In the genomic region with DNA sequence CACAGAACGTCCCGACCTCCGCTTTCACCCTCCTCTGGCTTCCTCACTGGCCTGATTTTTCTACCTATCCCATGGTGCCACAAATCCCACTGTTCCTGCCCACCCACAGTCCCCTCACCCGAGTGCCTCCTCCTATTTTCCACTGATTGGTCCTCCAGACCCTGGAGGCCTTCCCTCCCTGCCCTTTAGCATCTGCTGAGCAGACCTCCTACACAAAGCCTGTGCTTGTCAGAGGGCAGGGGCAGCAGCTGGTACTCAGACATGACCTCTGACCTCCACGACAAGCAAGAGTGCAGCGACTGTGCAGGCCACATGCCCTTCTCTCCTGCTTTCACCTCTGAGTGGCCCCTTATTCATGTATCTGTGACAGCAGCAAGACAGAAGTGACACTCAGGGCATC, we compare ENCODE assay signal across 12 mouse cellular contexts.
A peak's percentile ranks its signal among the peaks of the same experiment; 100 is the strongest.
DNase-seq lines count a peak whose midpoint lies in the region; ATAC-seq and TF ChIP-seq lines count a peak whose summit lies in the region.
"Had no signal": no experiment of that assay in that cellular context is flagged by ENCODE, and none has a peak within 500 bp of the region (broad histone marks: within the 10 kb centered on the region; RNA-seq: fewer than 3 reads in every experiment).

No protein-coding gene starts in this region.

- peaks cover 57% of the 10 kb centered on the region for H3K4me1 ChIP-seq in cerebellum, adult 2 months (ENCODE audit: control insufficient read depth, insufficient read depth, low read length)
- H3K4me1 ChIP-seq in kidney, embryonic 16.5 days (ENCODE audit: insufficient read depth, low read length), result peaks cover 28% of the 10 kb centered on the region
- H3K4me1 ChIP-seq in intestine, embryonic 16.5 days (ENCODE audit: control insufficient read depth, insufficient read depth, low read length), result peaks cover 17% of the 10 kb centered on the region
- H3K4me1 ChIP-seq in stomach, embryonic 14.5 days (ENCODE audit: control insufficient read depth, insufficient read depth, low read length), result peaks cover 26% of the 10 kb centered on the region

- WGBS in cerebellum, adult 2 months, result 30% methylated on average over 6 of the region's 6 CpGs
- WGBS in kidney, embryonic 16.5 days, result 37% methylated on average over 6 of the region's 6 CpGs
- WGBS in intestine, embryonic 16.5 days, result 54% methylated on average over 6 of the region's 6 CpGs
- WGBS in stomach, embryonic 14.5 days, result 35% methylated on average over 6 of the region's 6 CpGs

- H3K27me3 ChIP-seq in cerebellum, adult 2 months (ENCODE audit: control insufficient read depth, insufficient read depth, low read length), result no peaks in the 10 kb centered on the region
- H3K27me3 ChIP-seq in kidney, embryonic 16.5 days (ENCODE audit: insufficient read depth, low read length), result no peaks in the 10 kb centered on the region
- no peaks in the 10 kb centered on the region for H3K27me3 ChIP-seq in intestine, embryonic 16.5 days (replicated peaks; ENCODE audit: control insufficient read depth, insufficient read depth, low read length)
- H3K27me3 ChIP-seq in stomach, embryonic 14.5 days (ENCODE audit: control insufficient read depth, insufficient read depth, low read length), result no peaks in the 10 kb centered on the region
- H3K27me3 ChIP-seq: limb, embryonic 15.5 days had no signal

- TF ChIP-seq CTCF in cerebellum, adult 2 months (IDR thresholded peaks at IDR 0.05; ENCODE audit: borderline replicate concordance, insufficient read depth, low read depth, low read length), result no peak

- H3K36me3 ChIP-seq in kidney, embryonic 16.5 days (ENCODE audit: insufficient read depth, low read length), result no peaks in the 10 kb centered on the region
- no peaks in the 10 kb centered on the region for H3K36me3 ChIP-seq in intestine, embryonic 16.5 days (ENCODE audit: control insufficient read depth, insufficient read depth, low read length)
- H3K36me3 ChIP-seq in stomach, embryonic 14.5 days (ENCODE audit: control insufficient read depth, insufficient read depth, low read length), result no peaks in the 10 kb centered on the region; the same call in 1 of the 2 replicates
- H3K36me3 ChIP-seq: G1E had no signal

- no peak overlapping the region for H3K9ac ChIP-seq in kidney, embryonic 16.5 days (replicated peaks; ENCODE audit: low read length)
- H3K9ac ChIP-seq in intestine, embryonic 16.5 days (ENCODE audit: low read depth, low read length), result no peak overlapping the region
- H3K9ac ChIP-seq in stomach, embryonic 14.5 days (replicated peaks; ENCODE audit: low read depth, low read length), result no peak overlapping the region
- H3K9ac ChIP-seq: limb, embryonic 15.5 days had no signal

- DNase-seq in cerebellum, adult 2 months, result peak in 1 of 2 experiments; percentile 26
- DNase-seq in cerebellum, adult 18-20 months, result no peak
- no peak for DNase-seq in kidney, postnatal 36 days
- DNase-seq in spleen, adult 12 weeks (ENCODE audit: low spot score), result no peak
- no peak for DNase-seq in adrenal gland, postnatal 14 days
- DNase-seq: lung, postnatal 36 days; thymus, postnatal 36 days had no signal

- no peaks in the 10 kb centered on the region for H3K9me3 ChIP-seq in kidney, embryonic 16.5 days (ENCODE audit: low read length)
- no peaks in the 10 kb centered on the region for H3K9me3 ChIP-seq in intestine, embryonic 16.5 days (ENCODE audit: control insufficient read depth, low read length)
- no peaks in the 10 kb centered on the region for H3K9me3 ChIP-seq in stomach, embryonic 14.5 days (ENCODE audit: control insufficient read depth, low read depth, low read length)
- H3K9me3 ChIP-seq: limb, embryonic 15.5 days had no signal

- H3K4me3 ChIP-seq in cerebellum, adult 2 months (replicated peaks; ENCODE audit: insufficient read depth, low read depth, low read length), result no peak overlapping the region
- no peak overlapping the region for H3K4me3 ChIP-seq in kidney, embryonic 16.5 days (ENCODE audit: low read length)
- H3K4me3 ChIP-seq in intestine, embryonic 16.5 days (ENCODE audit: low read length), result no peak overlapping the region
- H3K4me3 ChIP-seq in stomach, embryonic 14.5 days (ENCODE audit: low read depth, low read length), result no peak overlapping the region
- H3K4me3 ChIP-seq: limb, embryonic 15.5 days had no signal

- H3K4me2 ChIP-seq in kidney, embryonic 16.5 days (replicated peaks; ENCODE audit: low read depth, low read length), result no peak overlapping the region
- no peak overlapping the region for H3K4me2 ChIP-seq in intestine, embryonic 16.5 days (ENCODE audit: low read depth, low read length)
- H3K4me2 ChIP-seq in stomach, embryonic 14.5 days (replicated peaks; ENCODE audit: low read depth, low read length), result no peak overlapping the region
- H3K4me2 ChIP-seq: limb, embryonic 15.5 days had no signal

- TF ChIP-seq POLR2A in cerebellum, adult 2 months (IDR thresholded peaks at IDR 0.05; ENCODE audit: borderline replicate concordance, insufficient read depth, low read length), result no peak

- ATAC-seq in kidney, embryonic 16.5 days (ENCODE audit: low FRiP score, low TSS enrichment), result peak; percentile 17; the same call in 1 of the 2 replicates
- no peak for ATAC-seq in intestine, embryonic 16.5 days
- no peak for ATAC-seq in stomach, embryonic 14.5 days (ENCODE audit: insufficient number of reproducible peaks, insufficient read depth, low FRiP score, low read depth)

- peak overlapping the region; percentile 4; the same call in 1 of the 2 replicates for H3K27ac ChIP-seq in cerebellum, adult 2 months (ENCODE audit: insufficient read depth, low read length)
- no peak overlapping the region for H3K27ac ChIP-seq in kidney, embryonic 16.5 days (ENCODE audit: low read length)
- H3K27ac ChIP-seq in intestine, embryonic 16.5 days (ENCODE audit: low read length), result peak overlapping the region; percentile 69
- H3K27ac ChIP-seq in stomach, embryonic 14.5 days (ENCODE audit: low read length), result peak overlapping the region; percentile 76
- H3K27ac ChIP-seq: limb, embryonic 15.5 days had no signal
